Mouse (Mus musculus): ENCODE measurements around the gene Klhl25. TPM values are rescaled to one million over a fixed set of nuclear protein-coding genes. Genes with fewer than 3 reads are reported as not detected.
A peak's percentile ranks its signal among the peaks of the same experiment; 100 is the strongest.
"Not testable (repeated sequence)": the region's sequence is repeated elsewhere in the genome, so short reads cannot be mapped to it uniquely, and the experiment has no call there.

Gene Klhl25
- total and polyA plus RNA-seq, 2 experiments from 2014 or later = 16.6 to 37.0 TPM

GRCm38 (mm10) chr7:75828536-75828935 lies 19.6 kb upstream of the Klhl25 start:
- Histone ChIP-seq H3K4me2 (ENCODE audit: low read depth) (no peak overlapping the region), H3K4me1 (ENCODE audit: insufficient read depth) (no peaks in the 10 kb centered on the region), H3K4me3 (ENCODE audit: low read depth, low read length) (no peak overlapping the region), H3K9ac (no peak overlapping the region), H3K36me3 (ENCODE audit: insufficient read depth) (no peaks in the 10 kb centered on the region), H3K9me3 (ENCODE audit: low read length) (no peaks in the 10 kb centered on the region), H3K27me3 (ENCODE audit: insufficient read depth, low read length) (no peaks in the 10 kb centered on the region), H3K27ac (ENCODE audit: low read depth, low read length) (no peak overlapping the region)
- 85% methylated on average over 5 of the region's 5 CpGs for WGBS
- no peak for ATAC-seq
- no peak for TF ChIP-seq CTCF (IDR thresholded peaks at IDR 0.05; ENCODE audit: low read depth)
- DNase-seq = no peak

DNA sequence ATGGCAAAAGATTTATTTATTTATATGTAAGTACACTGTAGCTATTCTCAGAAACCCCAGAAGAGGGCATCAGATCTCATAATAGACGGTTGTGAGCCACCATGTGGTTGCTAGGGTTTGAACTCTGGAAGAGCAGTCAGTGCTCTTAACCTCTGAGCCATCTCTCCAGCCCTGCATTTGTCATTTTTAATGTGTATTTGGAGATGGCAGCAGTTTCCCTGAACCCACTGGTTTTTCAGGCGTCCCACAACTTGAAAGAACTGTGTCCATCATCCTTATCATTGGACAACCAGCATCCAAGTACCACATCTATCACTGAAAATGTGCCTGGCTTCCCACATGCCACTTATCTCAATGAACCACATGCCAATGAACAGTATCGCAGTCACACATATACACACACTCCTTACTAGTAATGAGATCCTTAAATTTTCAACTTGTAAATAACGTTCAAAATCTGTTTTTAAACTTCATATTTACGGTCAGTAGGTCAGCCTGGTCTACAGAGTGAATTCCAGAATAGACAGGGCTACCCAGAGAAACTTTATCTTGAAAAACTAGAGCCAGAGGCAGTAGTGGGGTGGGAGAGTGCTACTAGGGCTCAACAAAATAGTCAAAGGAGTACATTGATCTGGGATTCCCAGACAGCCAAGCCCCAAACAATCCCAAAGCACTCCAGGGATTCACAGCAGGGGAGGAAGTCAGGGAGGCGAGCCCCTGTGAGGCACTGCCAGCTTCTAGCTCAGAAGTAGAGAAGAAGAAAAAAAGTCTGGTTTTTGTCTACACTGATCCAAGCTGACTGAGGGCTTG lies 17.7 kb upstream of the Klhl25 start:
- Histone ChIP-seq H3K36me3 (ENCODE audit: insufficient read depth) (no peaks in the 10 kb centered on the region), H3K27ac (ENCODE audit: low read depth, low read length) (no peak overlapping the region), H3K4me2 (ENCODE audit: low read depth) (no peak overlapping the region), H3K4me3 (ENCODE audit: low read depth, low read length) (no peak overlapping the region), H3K4me1 (ENCODE audit: insufficient read depth) (no peaks in the 10 kb centered on the region), H3K9me3 (ENCODE audit: low read length) (no peaks in the 10 kb centered on the region), H3K27me3 (ENCODE audit: insufficient read depth, low read length) (no peaks in the 10 kb centered on the region), H3K9ac (no peak overlapping the region)
- ATAC-seq = no peak
- 0 out of 2 replicates have a peak, but pooled peaks have one; percentile 8 for TF ChIP-seq CTCF (IDR thresholded peaks at IDR 0.05; ENCODE audit: low read depth)
- 68% methylated on average over 6 of the region's 6 CpGs for WGBS
- no peak for DNase-seq

DNA sequence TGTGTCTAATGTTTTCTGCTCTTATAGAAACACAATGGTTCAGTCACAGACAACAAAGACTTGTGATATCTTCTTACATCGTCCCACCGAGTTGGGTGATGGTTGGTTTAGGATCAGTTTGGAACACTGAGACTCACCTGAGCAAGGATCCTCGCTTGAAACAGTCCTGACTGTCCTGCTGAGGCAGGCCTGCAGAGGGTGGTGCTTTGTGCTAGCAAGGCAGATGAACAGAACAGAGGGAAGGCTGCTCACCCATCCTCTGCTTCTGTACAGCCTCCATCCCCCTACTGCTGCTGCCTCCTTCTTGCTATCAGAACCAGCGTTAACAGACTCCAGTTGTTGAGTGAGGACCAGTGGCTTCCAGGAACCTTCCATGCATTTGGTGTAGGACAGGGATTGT lies 14.2 kb upstream of the Klhl25 start:
- ATAC-seq = not testable (repeated sequence)
- WGBS = 75% methylated on average over 3 of the region's 4 CpGs

GRCm38 (mm10) chr7:75834932-75835631 lies 13.0 kb upstream of the Klhl25 start:
- not testable (repeated sequence) for H3K36me3 ChIP-seq (ENCODE audit: insufficient read depth); H3K4me1 ChIP-seq (ENCODE audit: insufficient read depth); DNase-seq; H3K9me3 ChIP-seq (ENCODE audit: low read length); H3K27me3 ChIP-seq (ENCODE audit: insufficient read depth, low read length); H3K27ac ChIP-seq (ENCODE audit: low read depth, low read length); ATAC-seq; H3K4me3 ChIP-seq (ENCODE audit: low read depth, low read length); H3K4me2 ChIP-seq (ENCODE audit: low read depth); H3K9ac ChIP-seq
- WGBS = 88% methylated on average over 3 of the region's 6 CpGs

More for the DNA sequence above, 14.2 kb upstream of the Klhl25 start:
- H3K27me3 ChIP-seq (ENCODE audit: insufficient read depth, low read length); H3K9me3 ChIP-seq (ENCODE audit: low read length); DNase-seq; H3K4me1 ChIP-seq (ENCODE audit: insufficient read depth); H3K27ac ChIP-seq (ENCODE audit: low read depth, low read length); H3K4me3 ChIP-seq (ENCODE audit: low read depth, low read length); H3K36me3 ChIP-seq (ENCODE audit: insufficient read depth); H3K9ac ChIP-seq; H3K4me2 ChIP-seq (ENCODE audit: low read depth): not testable (repeated sequence)

- 84% methylated on average over 4 of the region's 4 CpGs for WGBS
- Histone ChIP-seq H3K9ac (no peak overlapping the region), H3K4me3 (ENCODE audit: low read depth, low read length) (no peak overlapping the region), H3K4me1 (ENCODE audit: insufficient read depth) (no peaks in the 10 kb centered on the region), H3K27me3 (ENCODE audit: insufficient read depth, low read length) (no peaks in the 10 kb centered on the region), H3K36me3 (ENCODE audit: insufficient read depth) (no peaks in the 10 kb centered on the region), H3K9me3 (ENCODE audit: low read length) (no peaks in the 10 kb centered on the region), H3K27ac (ENCODE audit: low read depth, low read length) (no peak overlapping the region), H3K4me2 (ENCODE audit: low read depth) (no peak overlapping the region)
- ATAC-seq (no peak), DNase-seq (no peak)
- TF ChIP-seq CTCF (IDR thresholded peaks at IDR 0.05; ENCODE audit: low read depth) = no peak
Observed at GRCm38 (mm10) chr7:75840071-75840470, 8.0 kb upstream of the Klhl25 start.

DNA sequence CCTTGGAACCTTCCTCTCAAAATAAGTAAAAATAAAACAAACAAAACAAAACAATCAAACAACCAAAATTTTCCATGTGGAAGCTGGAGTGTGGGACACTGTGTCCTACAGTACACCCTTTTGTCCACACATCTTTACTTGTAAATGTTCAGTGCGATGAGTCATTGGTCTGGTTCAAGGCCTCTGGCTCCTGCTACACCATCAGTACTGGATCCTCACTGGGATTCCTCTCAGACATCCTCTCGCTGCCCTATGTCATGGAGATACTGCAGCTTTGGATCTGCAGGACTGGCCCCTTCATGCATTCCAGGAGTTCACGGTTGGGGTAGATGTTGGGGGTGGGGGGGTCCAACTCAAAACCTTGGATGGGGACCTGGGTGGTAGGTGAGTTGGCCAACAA lies 5.8 kb upstream of the Klhl25 start:
- no peak for DNase-seq
- Histone ChIP-seq H3K4me2 (ENCODE audit: low read depth) (no peak overlapping the region), H3K9ac (no peak overlapping the region), H3K27me3 (ENCODE audit: insufficient read depth, low read length) (no peaks in the 10 kb centered on the region), H3K4me1 (ENCODE audit: insufficient read depth) (no peaks in the 10 kb centered on the region), H3K36me3 (ENCODE audit: insufficient read depth) (no peaks in the 10 kb centered on the region), H3K27ac (ENCODE audit: low read depth, low read length) (no peak overlapping the region), H3K4me3 (ENCODE audit: low read depth, low read length) (no peak overlapping the region), H3K9me3 (ENCODE audit: low read length) (no peaks in the 10 kb centered on the region)
- WGBS = 86% methylated on average over 3 of the region's 3 CpGs
- TF ChIP-seq CTCF (IDR thresholded peaks at IDR 0.05; ENCODE audit: low read depth) = no peak
- ATAC-seq = no peak

DNA sequence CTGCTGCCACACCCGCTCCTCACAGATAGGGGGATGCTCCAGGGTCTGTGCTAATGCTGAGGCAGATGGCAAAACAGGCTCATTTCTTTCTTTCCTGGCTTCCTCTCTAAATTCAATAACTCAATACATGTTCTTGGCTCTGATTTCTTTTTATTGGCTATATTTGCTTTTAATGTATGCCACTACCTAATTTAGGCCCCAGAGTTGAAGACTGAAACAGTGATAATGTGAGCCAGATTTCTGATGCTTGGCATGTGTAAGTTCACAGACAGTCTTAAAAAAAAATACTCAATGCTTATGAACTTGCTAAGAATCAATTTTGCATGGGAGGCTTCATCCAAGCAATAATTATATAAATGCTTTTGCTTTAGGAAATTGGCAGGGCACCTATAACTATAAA lies 2.2 kb upstream of the Klhl25 start:
- Histone ChIP-seq H3K9ac (no peak overlapping the region), H3K4me2 (ENCODE audit: low read depth) (no peak overlapping the region), H3K36me3 (ENCODE audit: insufficient read depth) (no peaks in the 10 kb centered on the region), H3K4me1 (ENCODE audit: insufficient read depth) (peaks cover 10% of the 10 kb centered on the region), H3K27ac (ENCODE audit: low read depth, low read length) (0 out of 2 replicates have a peak overlapping the region, but pooled peaks have one; percentile 69), H3K4me3 (ENCODE audit: low read depth, low read length) (no peak overlapping the region), H3K27me3 (ENCODE audit: insufficient read depth, low read length) (no peaks in the 10 kb centered on the region), H3K9me3 (ENCODE audit: low read length) (no peaks in the 10 kb centered on the region)
- DNase-seq (peak; percentile 50), ATAC-seq (0 out of 2 replicates have a peak, but pooled peaks have one; percentile 5)
- TF ChIP-seq CTCF (IDR thresholded peaks at IDR 0.05; ENCODE audit: low read depth) = peak; percentile 23; the same call in 1 of the 2 replicates
- WGBS = 69% methylated on average over 1 of the region's 1 CpGs
